Mouse (Mus musculus) stomach, embryonic 14.5 days (tissue): ENCODE measurements around the gene Glrp1. TPM values are rescaled to one million over a fixed set of nuclear protein-coding genes. Genes with fewer than 3 reads are reported as not detected.

ENCODE experiments used
- ATAC-seq: fragments of 200-750 bp; cut with Nextera tagmentation; 2 replicates; pipeline ENCODE4 v1.8.0; 2017; ENCODE audit warnings: low read depth, moderate TSS enrichment; ENCODE audit not compliant: insufficient number of reproducible peaks, insufficient read depth, low FRiP score
- H3K27ac ChIP-seq: fragments of 300-500 bp; sonication (generic); 2 replicates; pipeline ENCODE4 v1.5.1; 2014; ENCODE audit warnings: mild to moderate bottlenecking, low read length, moderate library complexity, mixed read lengths
- H3K27me3 ChIP-seq: fragments of 300-500 bp; sonication (generic); 2 replicates; pipeline ENCODE4 v1.6.1; 2014; ENCODE audit warnings: low read length, control low read depth, mixed read lengths; ENCODE audit not compliant: control insufficient read depth, insufficient read depth
- H3K36me3 ChIP-seq: fragments of 300-500 bp; sonication (generic); 2 replicates; pipeline ENCODE4 v1.6.1; 2014; ENCODE audit warnings: mild to moderate bottlenecking, control low read depth, low read length, moderate library complexity, mixed read lengths; ENCODE audit not compliant: control insufficient read depth, insufficient read depth
- H3K4me1 ChIP-seq: fragments of 300-500 bp; sonication (generic); 2 replicates; pipeline ENCODE4 v1.6.1; 2014; ENCODE audit warnings: low read length, control low read depth, mixed read lengths; ENCODE audit not compliant: control insufficient read depth, insufficient read depth
- H3K4me2 ChIP-seq: fragments of 300-500 bp; sonication (generic); replicated peaks from 2 replicates; pipeline ENCODE4 v1.6.1; 2014; ENCODE audit warnings: low read depth, low read length, control low read depth
- H3K4me3 ChIP-seq: fragments of 300-500 bp; sonication (generic); 2 replicates; pipeline ENCODE4 v1.5.1; 2014; ENCODE audit warnings: low read depth, low read length, control low read depth
- H3K9ac ChIP-seq: fragments of 300-500 bp; sonication (generic); replicated peaks from 2 replicates; pipeline ENCODE4 v1.6.1; 2014; ENCODE audit warnings: low read depth, mild to moderate bottlenecking, control low read depth, low read length, moderate library complexity, mixed read lengths
- H3K9me3 ChIP-seq: fragments of 300-500 bp; sonication (generic); 2 replicates; pipeline ENCODE4 v1.6.1; 2016; ENCODE audit warnings: low read depth, low read length, control low read depth; ENCODE audit not compliant: control insufficient read depth
- WGBS: fragments of 180-500 bp; shearing (Covaris S2); extraction: QIAGEN DNeasy Blood & Tissue Kit; methylation state at CpG from one replicate; pipeline ENCODE4 v1.1.7; 2014; 5-methylcytosine and 5-hydroxymethylcytosine counted together
- polyA plus RNA-seq: library from polyadenylated mRNA; unstranded; fragments of >200 nt; fragmentation: Nextera tagmentation; extraction: Ambion mirVana; gene quantifications from 2 replicates; pipeline ENCODE4 v1.2.1, GENCODE M21; 2014

The Glrp1 gene
- polyA plus RNA-seq, 1 experiment from 2014 or later = not detected

- H3K4me2 ChIP-seq = no peak overlapping the region
- no peaks in the 10 kb centered on the region for H3K9me3 ChIP-seq
- no peak for ATAC-seq
- H3K36me3 ChIP-seq = no peaks in the 10 kb centered on the region
- 65% methylated on average over 4 of the region's 4 CpGs for WGBS
- peaks cover 8% of the 10 kb centered on the region; the same call in 1 of the 2 replicates for H3K4me1 ChIP-seq
- no peak overlapping the region for H3K9ac ChIP-seq
- H3K27me3 ChIP-seq = no peaks in the 10 kb centered on the region
- H3K4me3 ChIP-seq = no peak overlapping the region
- no peak overlapping the region for H3K27ac ChIP-seq
These were observed 44.1 kb downstream of the Glrp1 start for GRCm38 (mm10) chr1:88465722-88466121.

- H3K4me1 ChIP-seq = peaks cover 6% of the 10 kb centered on the region; the same call in 1 of the 2 replicates
- no peak overlapping the region for H3K4me3 ChIP-seq
- no peaks in the 10 kb centered on the region for H3K27me3 ChIP-seq
- no peaks in the 10 kb centered on the region for H3K9me3 ChIP-seq
- H3K4me2 ChIP-seq = no peak overlapping the region
- ATAC-seq = no peak
- H3K27ac ChIP-seq = no peak overlapping the region
- 61% methylated on average over 6 of the region's 6 CpGs for WGBS
- no peaks in the 10 kb centered on the region for H3K36me3 ChIP-seq
- no peak overlapping the region for H3K9ac ChIP-seq
These were observed 45.6 kb downstream of the Glrp1 start for GRCm38 (mm10) chr1:88464109-88464905.

- H3K27ac ChIP-seq = no peak overlapping the region
- ATAC-seq = no peak
- H3K27me3 ChIP-seq = no peaks in the 10 kb centered on the region
- H3K36me3 ChIP-seq = no peaks in the 10 kb centered on the region
- H3K4me1 ChIP-seq = peaks cover 6% of the 10 kb centered on the region; the same call in 1 of the 2 replicates
- 78% methylated on average over 3 of the region's 3 CpGs for WGBS
- no peak overlapping the region for H3K4me2 ChIP-seq
- no peak overlapping the region for H3K9ac ChIP-seq
- no peaks in the 10 kb centered on the region for H3K9me3 ChIP-seq
- no peak overlapping the region for H3K4me3 ChIP-seq
These were observed 46.6 kb downstream of the Glrp1 start for GRCm38 (mm10) chr1:88463241-88463640.

- no peak for ATAC-seq
- H3K27ac ChIP-seq = no peak overlapping the region
- H3K4me3 ChIP-seq = no peak overlapping the region
- no peaks in the 10 kb centered on the region for H3K36me3 ChIP-seq
- H3K27me3 ChIP-seq = no peaks in the 10 kb centered on the region
- H3K9ac ChIP-seq = no peak overlapping the region
- H3K4me1 ChIP-seq = peaks cover 6% of the 10 kb centered on the region; the same call in 1 of the 2 replicates
- no peaks in the 10 kb centered on the region for H3K9me3 ChIP-seq
- WGBS = 39% methylated on average over 6 of the region's 6 CpGs
- no peak overlapping the region for H3K4me2 ChIP-seq
These were observed 47.4 kb downstream of the Glrp1 start for GRCm38 (mm10) chr1:88462484-88462883.

GRCm38 (mm10) chr1:88461096-88461495 is 48.8 kb downstream of the Glrp1 start:
- Histone ChIP-seq H3K4me1 (peaks cover 6% of the 10 kb centered on the region; the same call in 1 of the 2 replicates), H3K4me2 (no peak overlapping the region), H3K27ac (no peak overlapping the region), H3K4me3 (no peak overlapping the region), H3K27me3 (no peaks in the 10 kb centered on the region), H3K9ac (no peak overlapping the region), H3K36me3 (no peaks in the 10 kb centered on the region), H3K9me3 (no peaks in the 10 kb centered on the region)
- 31% methylated on average over 1 of the region's 1 CpGs for WGBS
- ATAC-seq = no peak

GRCm38 (mm10) chr1:88459655-88460054 is 50.2 kb downstream of the Glrp1 start:
- no peaks in the 10 kb centered on the region for H3K27me3 ChIP-seq
- ATAC-seq = no peak
- no peak overlapping the region for H3K27ac ChIP-seq
- H3K4me2 ChIP-seq = no peak overlapping the region
- H3K4me3 ChIP-seq = no peak overlapping the region
- 85% methylated on average over 5 of the region's 5 CpGs for WGBS
- no peaks in the 10 kb centered on the region for H3K36me3 ChIP-seq
- H3K9me3 ChIP-seq = no peaks in the 10 kb centered on the region
- peaks cover 6% of the 10 kb centered on the region; the same call in 1 of the 2 replicates for H3K4me1 ChIP-seq
- H3K9ac ChIP-seq = no peak overlapping the region

GRCm38 (mm10) chr1:88459196-88459595 is 50.7 kb downstream of the Glrp1 start:
- 84% methylated on average over 4 of the region's 4 CpGs for WGBS
- H3K4me2 ChIP-seq = no peak overlapping the region
- H3K9me3 ChIP-seq = no peaks in the 10 kb centered on the region

GRCm38 (mm10) chr1:88456451-88457072 is 53.3 kb downstream of the Glrp1 start:
- H3K9me3 ChIP-seq = no peaks in the 10 kb centered on the region
- no peak overlapping the region for H3K4me3 ChIP-seq
- no peak for ATAC-seq
- H3K4me2 ChIP-seq = no peak overlapping the region
- H3K4me1 ChIP-seq = no peaks in the 10 kb centered on the region
- H3K9ac ChIP-seq = no peak overlapping the region
- no peaks in the 10 kb centered on the region for H3K36me3 ChIP-seq
- no peaks in the 10 kb centered on the region for H3K27me3 ChIP-seq
- WGBS = 55% methylated on average over 14 of the region's 14 CpGs
- H3K27ac ChIP-seq = no peak overlapping the region

More at GRCm38 (mm10) chr1:88459196-88459595, 50.7 kb downstream of the Glrp1 start:
- Histone ChIP-seq H3K4me1 (peaks cover 6% of the 10 kb centered on the region; the same call in 1 of the 2 replicates), H3K9ac (no peak overlapping the region), H3K27ac (no peak overlapping the region), H3K27me3 (no peaks in the 10 kb centered on the region), H3K36me3 (no peaks in the 10 kb centered on the region), H3K4me3 (no peak overlapping the region)
- ATAC-seq = no peak
